Mouse (Mus musculus) limb, embryonic 13.5 days (tissue): Measurements from ENCODE around the gene Hpcal1. TPM values are rescaled to one million over a fixed set of nuclear protein-coding genes. Genes with fewer than 3 reads are reported as not detected.
"Not testable (repeated sequence)": the region's sequence is repeated elsewhere in the genome, so short reads cannot be mapped to it uniquely, and the experiment has no call there.

Experiments
- ATAC-seq: fragments of 200-750 bp; cut with Nextera tagmentation; 2 replicates; pipeline ENCODE4 v1.8.0; 2017; ENCODE audit warnings: low read depth, moderate number of reproducible peaks, moderate TSS enrichment; ENCODE audit not compliant: low FRiP score
- H3K27ac ChIP-seq: fragments of 300-500 bp; sonication (generic); 2 replicates; pipeline ENCODE4 v1.5.1; 2015; ENCODE audit warnings: inconsistent platforms, mild to moderate bottlenecking, moderate library complexity
- H3K27me3 ChIP-seq: fragments of 300-500 bp; sonication (generic); 2 replicates; pipeline ENCODE4 v1.6.1; 2015; ENCODE audit warnings: mild to moderate bottlenecking, inconsistent platforms
- H3K36me3 ChIP-seq: fragments of 300-500 bp; sonication (generic); 2 replicates; pipeline ENCODE4 v1.6.1; 2015; ENCODE audit warnings: inconsistent platforms, mild to moderate bottlenecking, moderate library complexity
- H3K4me1 ChIP-seq: fragments of 300-500 bp; sonication (generic); 2 replicates; pipeline ENCODE4 v1.6.1; 2015; ENCODE audit warnings: inconsistent platforms
- H3K4me2 ChIP-seq: fragments of 300-500 bp; sonication (generic); replicated peaks from 2 replicates; pipeline ENCODE4 v1.6.1; 2015; ENCODE audit warnings: inconsistent platforms, mild to moderate bottlenecking, moderate library complexity
- H3K4me3 ChIP-seq: fragments of 300-500 bp; sonication (generic); 2 replicates; pipeline ENCODE4 v1.5.1; 2015; ENCODE audit warnings: moderate library complexity, mild to moderate bottlenecking, inconsistent platforms
- H3K9ac ChIP-seq: fragments of 300-500 bp; sonication (generic); 2 replicates; pipeline ENCODE4 v1.6.1; 2015; ENCODE audit warnings: mild to moderate bottlenecking, inconsistent platforms
- H3K9me3 ChIP-seq: fragments of 300-500 bp; sonication (generic); 2 replicates; pipeline ENCODE4 v1.6.1; 2016; ENCODE audit warnings: inconsistent platforms
- WGBS: fragments of 180-500 bp; shearing (Covaris S2); methylation state at CpG from one replicate; pipeline ENCODE4 v1.1.7; 2015; 5-methylcytosine and 5-hydroxymethylcytosine counted together
- polyA plus RNA-seq: library from polyadenylated mRNA; unstranded; fragments of >200 nt; fragmentation: Nextera tagmentation; extraction: Ambion mirVana; gene quantifications from 2 replicates; pipeline ENCODE4 v1.2.1, GENCODE M21; 2015

The Hpcal1 gene
- polyA plus RNA-seq, 1 experiment from 2014 or later = 33.4 TPM

DNA sequence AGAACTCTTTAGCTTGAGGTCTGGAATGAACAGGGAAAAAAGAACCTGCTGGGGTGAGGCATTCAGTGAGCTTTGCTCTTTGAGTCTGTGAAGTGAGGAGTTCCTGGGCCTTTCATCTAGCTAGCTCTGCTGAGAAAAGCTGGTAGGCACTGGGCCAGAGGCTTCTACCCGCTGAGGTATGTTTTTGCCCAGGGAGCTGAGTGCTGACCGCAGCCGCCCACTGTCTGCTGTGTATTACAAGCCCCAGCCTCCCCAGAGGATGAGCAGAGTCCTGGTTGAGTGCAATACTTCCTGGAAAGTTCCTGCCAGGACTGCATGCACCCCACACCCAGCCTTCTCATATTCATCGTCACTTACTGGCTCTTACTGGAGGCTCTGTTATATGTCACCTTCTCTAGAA is 59.8 kb downstream of the Hpcal1 start:
- no peaks in the 10 kb centered on the region for H3K36me3 ChIP-seq
- H3K9me3 ChIP-seq = no peaks in the 10 kb centered on the region
- H3K4me3 ChIP-seq = no peak overlapping the region
- H3K4me1 ChIP-seq = peaks cover 40% of the 10 kb centered on the region
- no peaks in the 10 kb centered on the region for H3K27me3 ChIP-seq
- WGBS = 57% methylated on average over 4 of the region's 4 CpGs
- H3K4me2 ChIP-seq = no peak overlapping the region
- peak overlapping the region; percentile 1; the same call in 1 of the 2 replicates for H3K27ac ChIP-seq
- ATAC-seq = no peak
- H3K9ac ChIP-seq = no peak overlapping the region

DNA sequence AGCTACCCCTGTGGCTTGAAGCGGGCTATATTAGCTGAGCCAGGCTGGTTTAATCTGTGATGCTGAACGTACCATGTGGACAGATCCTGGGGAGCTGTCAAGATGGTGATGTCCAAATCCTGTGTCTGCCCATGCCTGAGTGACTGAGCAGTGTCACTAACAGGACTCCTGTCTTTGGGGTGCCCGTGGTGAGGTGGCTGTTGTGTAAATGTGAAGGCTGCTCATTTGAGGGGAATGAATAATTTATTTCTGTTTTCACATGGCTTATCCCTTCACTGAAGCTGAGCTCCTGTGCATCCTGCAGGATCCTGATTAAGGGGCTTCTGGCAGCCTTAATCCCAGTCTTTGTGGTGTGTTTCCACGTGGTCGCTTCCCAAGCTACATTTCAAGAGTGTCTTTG is 62.2 kb downstream of the Hpcal1 start:
- Histone ChIP-seq H3K4me3 (no peak overlapping the region), H3K36me3 (no peaks in the 10 kb centered on the region), H3K4me1 (peaks cover 17% of the 10 kb centered on the region; the same call in 1 of the 2 replicates), H3K9ac (no peak overlapping the region), H3K27ac (no peak overlapping the region), H3K27me3 (no peaks in the 10 kb centered on the region), H3K4me2 (no peak overlapping the region), H3K9me3 (no peaks in the 10 kb centered on the region)
- 55% methylated on average over 5 of the region's 5 CpGs for WGBS
- ATAC-seq = no peak

DNA sequence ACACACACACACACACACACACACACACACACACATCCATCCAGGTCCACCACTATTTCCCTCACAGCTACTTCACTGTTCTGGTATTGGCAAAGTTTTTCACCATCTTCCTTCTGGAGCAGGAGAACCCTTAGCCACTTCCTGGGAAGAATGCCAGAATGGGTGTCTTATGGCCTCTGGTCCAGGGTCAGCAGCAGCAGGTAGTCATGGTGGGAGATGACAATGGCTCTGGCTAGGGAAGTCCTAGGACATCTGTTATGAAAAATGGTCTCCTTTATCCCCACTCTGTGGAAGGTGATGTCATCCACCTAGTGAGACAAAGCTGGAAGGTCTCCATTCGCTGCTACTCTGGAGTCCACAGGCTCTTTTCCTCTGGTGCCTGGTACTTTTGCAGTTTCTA is 64.1 kb downstream of the Hpcal1 start:
- H3K9ac ChIP-seq = no peak overlapping the region
- H3K4me1 ChIP-seq = peaks cover 10% of the 10 kb centered on the region; the same call in 1 of the 2 replicates
- WGBS = 83% methylated on average over 1 of the region's 1 CpGs
- H3K9me3 ChIP-seq = no peaks in the 10 kb centered on the region
- H3K4me3 ChIP-seq = no peak overlapping the region
- H3K4me2 ChIP-seq = no peak overlapping the region
- H3K36me3 ChIP-seq = no peaks in the 10 kb centered on the region
- ATAC-seq = no peak
- no peaks in the 10 kb centered on the region for H3K27me3 ChIP-seq
- no peak overlapping the region for H3K27ac ChIP-seq

DNA sequence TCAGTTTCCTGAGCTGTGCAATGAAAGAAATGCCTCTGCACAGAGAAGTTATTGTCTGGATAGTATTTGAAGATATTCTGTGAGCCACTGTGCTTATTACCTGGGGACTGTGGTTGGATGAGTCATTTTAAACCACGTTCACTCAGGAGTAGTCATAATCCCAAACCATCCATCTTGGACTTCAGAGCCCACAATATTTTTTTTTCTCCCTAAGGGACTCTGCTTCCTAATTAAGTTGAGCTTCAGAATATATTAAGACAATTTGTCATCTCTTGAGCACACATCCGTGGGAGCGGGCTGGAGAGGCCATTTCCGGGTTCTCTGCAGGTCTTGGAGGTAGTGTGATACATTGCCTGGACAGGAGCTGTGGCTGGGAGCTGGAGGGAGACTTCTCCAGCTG is 66.2 kb downstream of the Hpcal1 start:
- H3K4me3 ChIP-seq = no peak overlapping the region
- H3K9me3 ChIP-seq = no peaks in the 10 kb centered on the region
- no peaks in the 10 kb centered on the region for H3K27me3 ChIP-seq
- no peak overlapping the region for H3K27ac ChIP-seq
- H3K4me2 ChIP-seq = no peak overlapping the region
- H3K4me1 ChIP-seq = no peaks in the 10 kb centered on the region
- no peaks in the 10 kb centered on the region for H3K36me3 ChIP-seq
- ATAC-seq = no peak
- H3K9ac ChIP-seq = no peak overlapping the region
- 86% methylated on average over 4 of the region's 4 CpGs for WGBS

DNA sequence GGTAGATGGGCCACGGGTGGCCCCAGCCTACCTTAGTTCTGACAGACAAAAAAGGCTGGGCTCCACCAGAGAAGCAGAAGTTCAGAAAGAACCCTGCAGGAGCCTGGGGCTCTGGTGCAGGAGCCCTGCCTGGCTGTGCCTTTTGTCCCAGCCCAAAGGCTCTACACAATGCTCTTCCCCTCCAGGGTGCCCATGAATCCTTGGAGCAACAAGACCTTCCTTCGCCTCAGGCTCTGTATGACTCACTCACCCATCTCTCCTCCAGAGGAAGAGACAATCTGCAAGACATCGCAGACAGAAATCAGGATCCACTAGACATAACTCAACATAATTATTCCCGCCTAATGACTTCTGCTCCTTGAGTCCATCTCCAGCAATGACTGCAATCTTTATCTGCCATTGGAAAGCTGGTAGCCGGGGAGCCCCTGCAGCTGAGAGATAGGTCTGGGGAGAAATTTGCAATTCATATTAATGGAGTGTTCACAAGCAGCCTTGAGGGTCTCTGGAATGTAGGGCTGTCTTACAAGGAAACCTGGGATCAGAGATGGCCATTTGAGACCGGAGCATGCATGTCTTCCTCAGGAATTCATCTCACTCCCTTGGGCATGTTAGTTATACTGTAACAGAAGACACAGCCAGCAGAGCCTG is 71.8 kb downstream of the Hpcal1 start:
- no peak overlapping the region for H3K4me2 ChIP-seq

DNA sequence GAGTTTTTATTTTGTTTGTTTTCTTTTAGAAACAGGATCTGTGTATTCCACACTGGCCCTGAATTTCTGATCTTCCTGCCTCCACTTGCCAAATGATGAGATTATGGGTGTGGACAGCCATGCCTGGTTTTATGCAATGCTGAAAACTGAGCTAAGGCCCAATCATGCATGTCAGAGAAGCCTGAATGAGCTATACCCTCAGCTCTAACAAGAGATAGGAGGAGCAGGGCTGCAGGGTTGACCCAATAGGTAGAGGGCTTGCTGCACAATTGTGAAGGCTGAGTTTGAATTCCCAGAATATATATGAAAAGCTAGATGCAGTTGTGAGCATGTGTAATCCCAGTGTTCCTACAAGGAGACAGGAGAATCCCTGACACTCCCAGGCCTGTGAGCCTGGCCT is 72.4 kb downstream of the Hpcal1 start:
- no peak overlapping the region for H3K9ac ChIP-seq
- H3K9me3 ChIP-seq = no peaks in the 10 kb centered on the region
- ATAC-seq = no peak
- no peaks in the 10 kb centered on the region for H3K36me3 ChIP-seq
- H3K27me3 ChIP-seq = no peaks in the 10 kb centered on the region
- no peak overlapping the region for H3K4me2 ChIP-seq
- H3K4me3 ChIP-seq = no peak overlapping the region
- H3K4me1 ChIP-seq = no peaks in the 10 kb centered on the region; the same call in 1 of the 2 replicates
- no peak overlapping the region for H3K27ac ChIP-seq

More for the DNA sequence above, 71.8 kb downstream of the Hpcal1 start:
- Histone ChIP-seq H3K4me3 (no peak overlapping the region), H3K4me1 (no peaks in the 10 kb centered on the region; the same call in 1 of the 2 replicates), H3K27ac (no peak overlapping the region), H3K36me3 (no peaks in the 10 kb centered on the region), H3K9me3 (no peaks in the 10 kb centered on the region), H3K27me3 (no peaks in the 10 kb centered on the region), H3K9ac (no peak overlapping the region)
- WGBS = 76% methylated on average over 6 of the region's 6 CpGs
- no peak for ATAC-seq

DNA sequence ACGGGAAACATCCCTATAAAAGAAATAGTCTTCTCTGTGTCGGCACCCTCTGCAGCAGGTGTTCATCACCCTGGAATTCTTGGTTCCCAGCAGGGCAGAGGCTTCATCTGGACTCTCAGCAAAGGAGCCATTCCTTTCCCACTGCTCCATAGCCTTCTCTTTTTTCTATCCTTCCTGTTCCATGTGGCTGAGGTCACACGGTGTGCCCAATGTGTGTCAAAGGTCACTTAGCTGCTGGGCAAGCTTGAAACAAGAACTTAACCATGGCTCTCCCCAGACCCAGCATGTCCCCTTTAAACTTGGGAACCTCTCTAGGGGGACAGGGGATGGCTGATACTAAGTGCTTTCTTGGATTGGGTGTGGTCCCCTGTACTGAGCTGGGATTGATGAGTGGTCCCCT is 73.3 kb downstream of the Hpcal1 start:
- Histone ChIP-seq H3K9me3 (no peaks in the 10 kb centered on the region), H3K9ac (no peak overlapping the region), H3K27ac (no peak overlapping the region), H3K27me3 (no peaks in the 10 kb centered on the region), H3K4me3 (no peak overlapping the region), H3K4me1 (no peaks in the 10 kb centered on the region; the same call in 1 of the 2 replicates), H3K36me3 (no peaks in the 10 kb centered on the region), H3K4me2 (no peak overlapping the region)
- WGBS = 65% methylated on average over 3 of the region's 3 CpGs
- ATAC-seq = no peak

DNA sequence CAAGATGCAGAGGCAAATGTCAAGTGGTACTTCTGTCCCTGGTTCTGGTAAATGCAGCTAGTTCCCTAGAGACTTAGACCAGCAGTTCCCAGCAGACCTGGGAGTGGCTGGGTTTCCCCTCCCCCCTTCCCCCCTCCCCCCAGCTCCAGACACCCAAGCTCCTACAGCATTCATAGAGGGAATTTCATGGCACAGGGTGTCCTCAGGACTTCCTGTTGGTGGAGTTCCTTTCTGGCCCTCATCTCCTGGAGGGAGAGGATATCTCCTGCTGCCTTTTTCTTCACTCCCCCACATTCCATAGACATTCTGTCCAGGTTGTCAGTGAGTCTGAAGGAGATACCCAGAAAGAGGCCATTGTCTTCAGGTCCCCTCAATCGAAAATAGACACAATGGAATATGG is 76.9 kb downstream of the Hpcal1 start:
- not testable (repeated sequence) for H3K27me3 ChIP-seq, H3K4me1 ChIP-seq, H3K9me3 ChIP-seq, H3K4me2 ChIP-seq, ATAC-seq, H3K27ac ChIP-seq, H3K4me3 ChIP-seq, H3K9ac ChIP-seq, H3K36me3 ChIP-seq
- 77% methylated on average over 1 of the region's 1 CpGs for WGBS

DNA sequence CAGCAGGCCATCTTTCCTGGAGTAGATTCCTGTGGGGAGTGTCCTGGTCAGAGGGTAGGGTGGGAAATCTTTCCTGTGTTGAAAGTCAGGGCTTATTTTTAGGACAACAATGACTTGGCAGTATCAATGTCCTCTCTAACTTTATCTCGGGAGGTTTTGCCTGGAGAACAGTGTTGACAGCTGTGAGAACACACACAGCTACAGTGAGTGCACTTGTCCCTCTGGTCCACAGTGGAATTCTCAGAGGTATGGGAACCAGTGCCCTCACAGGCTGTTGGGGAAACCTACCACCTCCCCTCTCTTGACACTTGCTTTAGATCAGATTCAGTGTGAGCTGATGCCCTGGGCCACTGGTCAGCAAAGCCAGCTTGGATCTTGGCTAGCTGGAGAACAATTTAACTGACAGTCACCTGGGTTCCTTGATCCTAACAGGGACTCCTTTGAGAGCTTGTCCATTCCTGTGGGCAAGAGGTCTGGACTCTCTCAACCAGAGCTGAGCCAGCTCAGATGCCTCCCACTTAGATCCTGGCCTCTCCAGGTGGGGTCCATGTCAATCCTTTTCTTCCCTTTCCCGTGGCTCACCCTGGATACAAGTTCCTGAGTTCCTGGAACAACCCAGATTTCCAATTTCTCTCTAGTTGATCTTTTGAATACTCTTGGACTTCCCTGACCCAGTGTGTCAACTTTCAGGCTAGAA is 79.0 kb downstream of the Hpcal1 start:
- Histone ChIP-seq H3K4me2 (no peak overlapping the region), H3K27me3 (no peaks in the 10 kb centered on the region), H3K9me3 (no peaks in the 10 kb centered on the region), H3K27ac (no peak overlapping the region), H3K9ac (no peak overlapping the region), H3K4me1 (no peaks in the 10 kb centered on the region; the same call in 1 of the 2 replicates), H3K36me3 (no peaks in the 10 kb centered on the region), H3K4me3 (no peak overlapping the region)
- ATAC-seq = no peak
- WGBS = 65% methylated on average over 2 of the region's 2 CpGs

DNA sequence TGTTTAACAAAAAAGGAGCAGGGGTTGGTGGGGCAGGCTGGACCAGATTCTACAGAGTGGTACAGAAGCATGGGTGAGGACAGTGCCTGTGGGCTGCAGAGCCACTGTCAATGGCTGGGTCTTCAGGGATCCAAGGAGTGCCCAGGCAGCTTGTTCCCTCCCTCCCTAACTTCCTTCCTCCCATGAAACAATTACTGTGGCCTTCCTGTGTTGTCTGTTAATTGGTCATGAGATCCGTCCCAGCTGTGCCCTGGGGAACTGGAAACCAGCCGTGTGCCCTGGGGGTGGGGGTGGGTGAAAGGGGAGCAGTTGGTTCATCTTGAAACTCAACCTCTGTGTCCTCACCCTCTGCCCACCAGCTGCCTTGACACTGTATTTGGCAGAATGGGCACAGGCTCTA is 79.9 kb downstream of the Hpcal1 start:
- H3K4me1 ChIP-seq = no peaks in the 10 kb centered on the region; the same call in 1 of the 2 replicates
- no peak overlapping the region for H3K4me2 ChIP-seq
- H3K27me3 ChIP-seq = no peaks in the 10 kb centered on the region
- no peak for ATAC-seq
- H3K9me3 ChIP-seq = no peaks in the 10 kb centered on the region
- 16% methylated on average over 2 of the region's 2 CpGs for WGBS
- H3K36me3 ChIP-seq = no peaks in the 10 kb centered on the region
- no peak overlapping the region for H3K9ac ChIP-seq
- H3K27ac ChIP-seq = no peak overlapping the region
- no peak overlapping the region for H3K4me3 ChIP-seq

DNA sequence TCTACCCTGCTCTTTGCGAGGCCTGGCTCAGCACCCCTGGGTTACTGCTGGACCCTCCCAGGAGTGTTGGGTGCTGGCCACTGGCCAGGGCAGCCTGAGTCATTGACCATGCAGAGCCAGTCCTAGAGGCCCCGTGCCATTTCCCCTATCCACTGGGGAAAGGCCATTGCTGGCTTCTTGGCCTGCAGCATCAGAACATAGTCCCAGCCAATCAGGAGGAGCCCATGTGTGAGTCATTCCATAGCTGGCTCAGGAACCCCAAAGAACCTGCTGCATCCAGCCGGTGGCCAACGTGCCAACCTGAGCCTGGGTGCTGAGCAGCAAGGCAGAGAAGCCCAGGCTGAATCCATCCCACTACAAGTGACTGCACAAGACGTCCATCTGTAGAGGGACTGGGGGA is 83.1 kb downstream of the Hpcal1 start:
- not testable (repeated sequence) for H3K4me2 ChIP-seq, H3K27me3 ChIP-seq, H3K27ac ChIP-seq, H3K4me3 ChIP-seq, H3K4me1 ChIP-seq, H3K9ac ChIP-seq, H3K36me3 ChIP-seq, H3K9me3 ChIP-seq, ATAC-seq
- 80% methylated on average over 5 of the region's 5 CpGs for WGBS

DNA sequence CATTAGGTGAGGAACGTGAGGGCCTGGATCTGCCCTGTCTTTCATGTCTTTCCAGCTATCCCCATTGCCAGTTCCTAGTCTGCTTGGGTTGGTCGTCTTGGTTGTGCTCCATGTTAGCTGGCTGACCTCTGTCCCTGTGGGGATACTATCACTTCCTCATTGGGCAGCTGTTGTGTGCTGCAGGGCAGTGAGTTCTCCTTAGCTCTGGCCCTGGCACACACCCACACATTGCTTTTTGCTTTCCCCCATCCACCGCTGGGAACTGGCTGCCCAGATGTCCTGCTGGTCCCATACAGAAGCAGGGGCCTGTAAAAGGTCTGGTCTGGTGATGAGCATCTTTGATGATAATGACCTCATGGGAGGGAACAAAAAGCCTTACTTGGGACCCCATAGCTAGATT is 84.2 kb downstream of the Hpcal1 start:
- not testable (repeated sequence) for H3K4me1 ChIP-seq, H3K4me2 ChIP-seq, H3K27me3 ChIP-seq, H3K9ac ChIP-seq, ATAC-seq, H3K36me3 ChIP-seq, H3K27ac ChIP-seq, H3K9me3 ChIP-seq, H3K4me3 ChIP-seq
- WGBS = 67% methylated on average over 3 of the region's 3 CpGs

DNA sequence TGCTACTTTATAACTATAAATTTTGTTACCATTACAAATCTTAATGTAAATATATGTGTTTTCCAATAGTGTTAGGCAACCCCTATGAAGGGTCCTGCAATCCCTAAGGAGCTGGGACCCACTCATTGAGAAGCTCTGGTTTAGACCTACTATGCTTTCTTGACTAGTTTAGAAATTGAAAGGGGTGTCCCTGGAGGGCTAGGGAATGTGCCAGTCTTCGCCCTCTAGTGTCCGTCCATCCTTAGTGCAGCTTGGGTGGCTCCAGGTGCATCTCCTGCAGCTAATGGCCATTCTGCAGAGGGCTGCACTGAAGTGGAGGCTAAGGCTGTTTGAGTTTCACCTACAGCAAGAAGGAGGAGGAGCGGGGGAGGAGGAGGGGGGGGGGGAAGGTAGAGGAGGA is 87.7 kb downstream of the Hpcal1 start:
- no peak for ATAC-seq
- Histone ChIP-seq H3K9ac (no peak overlapping the region), H3K36me3 (no peaks in the 10 kb centered on the region), H3K9me3 (no peaks in the 10 kb centered on the region), H3K4me2 (no peak overlapping the region), H3K4me3 (no peak overlapping the region), H3K27ac (no peak overlapping the region), H3K27me3 (no peaks in the 10 kb centered on the region), H3K4me1 (no peaks in the 10 kb centered on the region)
- 16% methylated on average over 2 of the region's 3 CpGs for WGBS
